Mouse (Mus musculus) spleen, postnatal 10 days (tissue): ENCODE results near the gene Olfr9.
"Not testable (repeated sequence)": the region's sequence is repeated elsewhere in the genome, so short reads cannot be mapped to it uniquely, and the experiment has no call there.

ENCODE experiments used
- DNase-seq, 2 experiments: peaks; one replicate each; pipeline ENCODE4 v3.0.0; 2021 to 2022; ENCODE audit warnings: low spot score in 2 of 2

The Olfr9 gene

GRCm38 (mm10) chr10:129004032-129004920 lies 15.0 kb downstream of the Olfr9 start:
- DNase-seq, result no peak

DNA sequence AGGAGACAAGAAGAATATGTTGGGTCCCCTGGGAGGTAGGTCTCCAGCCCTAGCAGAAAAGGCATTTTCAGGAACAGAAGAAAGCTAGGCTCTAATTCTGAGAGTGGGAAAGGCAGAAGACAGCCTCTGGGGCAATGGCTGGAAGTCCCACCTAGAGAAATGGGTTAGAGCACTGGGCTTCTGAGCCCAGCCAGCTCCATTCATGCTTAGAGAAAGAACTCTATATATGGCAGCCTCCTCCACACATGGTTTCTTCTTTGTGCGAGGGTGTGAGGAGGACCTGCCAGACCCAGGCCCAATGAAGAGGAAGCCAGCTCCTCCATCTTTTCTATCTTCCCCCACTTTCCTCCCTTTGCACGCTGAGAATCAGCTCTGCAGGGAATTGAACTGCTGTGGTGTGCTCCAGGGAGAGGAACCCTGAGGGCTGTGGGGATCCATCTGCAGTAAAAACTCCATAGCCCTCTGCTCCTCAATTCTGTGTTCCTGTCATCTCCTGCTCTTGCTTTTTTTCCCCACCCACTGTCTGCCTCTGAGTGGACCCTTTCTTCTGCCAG lies 21.1 kb downstream of the Olfr9 start, which contains the start of gene Olfr763:
Olfr763 (plus strand) TSS at position 504 of the 554 bp plus-strand sequence.
- DNase-seq, result no peak

DNA sequence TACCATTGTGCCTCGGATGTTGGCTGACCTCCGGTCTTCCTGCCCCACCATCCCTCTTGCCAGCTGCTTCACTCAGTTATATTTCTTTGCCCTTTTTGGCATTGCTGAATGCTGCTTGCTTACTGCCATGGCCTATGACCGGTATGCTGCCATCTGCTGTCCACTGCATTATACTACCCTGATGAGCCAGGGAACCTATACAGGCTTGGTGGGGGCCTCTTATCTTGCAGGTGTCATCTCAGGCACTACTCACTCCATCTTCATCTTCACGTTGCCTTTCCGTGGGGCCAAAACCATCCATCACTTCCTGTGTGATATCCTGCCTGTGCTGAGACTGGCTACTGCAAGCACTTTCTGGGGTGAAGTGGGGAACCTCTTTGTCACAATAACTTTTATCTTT lies 22.3 kb downstream of the Olfr9 start:
- not testable (repeated sequence) for DNase-seq

DNA sequence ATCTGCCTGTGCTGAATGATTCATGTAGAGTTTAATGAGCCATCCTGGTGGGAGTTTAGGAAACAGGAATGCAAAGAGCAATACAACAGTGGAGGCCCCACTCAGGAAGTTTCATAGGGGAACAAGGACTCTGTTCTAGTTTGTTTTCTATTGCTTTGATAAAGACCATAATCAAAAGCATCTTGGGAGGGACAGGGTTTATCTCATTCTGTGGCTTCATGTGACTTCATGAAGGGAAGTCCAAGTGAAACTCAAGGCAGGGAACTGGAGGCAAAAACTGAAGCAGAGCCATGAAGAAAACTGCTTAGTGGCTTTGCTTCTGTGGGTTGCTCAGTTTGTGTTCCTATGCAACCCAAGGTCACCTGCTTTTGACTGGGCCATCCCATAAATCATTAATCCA lies 25.2 kb downstream of the Olfr9 start:
- no peak for DNase-seq

DNA sequence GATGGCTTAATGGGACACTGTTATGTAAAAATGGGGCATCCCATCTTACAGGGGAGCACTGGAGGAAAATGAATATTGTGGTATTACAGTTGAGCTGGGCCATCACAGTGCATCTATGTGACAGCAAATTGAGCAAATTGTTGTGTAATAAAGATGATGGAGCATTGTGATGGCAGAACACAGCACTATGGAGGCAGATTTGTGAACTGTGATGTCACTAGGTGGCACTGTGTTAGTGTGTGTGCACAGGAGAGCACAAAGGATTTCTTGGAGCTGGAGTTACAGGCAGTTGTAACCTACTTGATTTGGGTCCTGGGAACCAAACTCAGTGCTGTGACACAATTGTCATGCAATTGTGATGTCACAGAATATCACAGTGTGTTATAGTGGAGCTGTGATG lies 34.1 kb downstream of the Olfr9 start:
- no peak for DNase-seq

GRCm38 (mm10) chr10:129026018-129026662 lies 36.9 kb downstream of the Olfr9 start:
- DNase-seq, result peak; percentile 8 to 57

- no peak for DNase-seq
Measured at GRCm38 (mm10) chr10:129028343-129028742, 39.1 kb downstream of the Olfr9 start.

DNA sequence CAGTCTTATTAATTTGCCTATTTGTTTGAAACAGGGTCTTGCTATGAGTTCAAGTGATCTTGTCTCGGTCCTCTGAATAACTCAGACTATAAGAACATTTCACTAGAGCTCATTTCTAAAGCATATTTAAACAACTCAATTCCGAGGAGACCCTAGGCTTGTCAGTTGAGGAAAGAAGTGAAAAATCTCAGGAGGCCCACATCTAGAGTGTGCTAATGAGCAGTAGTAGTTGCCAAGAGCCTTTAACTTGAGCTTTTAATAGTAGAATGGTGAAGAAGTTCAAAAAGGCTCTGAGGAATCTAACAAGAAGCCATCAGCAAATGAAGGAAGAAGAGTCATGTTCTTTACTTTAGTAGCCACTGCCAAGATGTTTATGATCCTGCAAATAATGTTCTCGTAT lies 50.6 kb downstream of the Olfr9 start, which contains the start of gene Olfr764-ps1:
Olfr764-ps1 (minus strand) TSS at position 101 of the 400 bp plus-strand sequence.
- no peak for DNase-seq
